Mouse (Mus musculus) kidney, postnatal 0 days (tissue): ENCODE measurements at regions not wholly inside any gene's neighbourhood (a gene's known extent, or its start where the extent isn't known, plus 50 kb on each side); places are given as distances from the start of the nearest gene placed in this dataset.

Experiments used
- ATAC-seq: fragments of 200-750 bp; cut with Nextera tagmentation; replicated peaks from 2 replicates; pipeline ENCODE4 v1.8.0; 2017; ENCODE audit warnings: low read depth, moderate number of reproducible peaks, moderate TSS enrichment, moderate library complexity; ENCODE audit not compliant: low FRiP score
- DNase-seq: peaks from one replicate; pipeline ENCODE4 v3.0.0-alpha.2; 2016; ENCODE audit warnings: low spot score
- H3K27ac ChIP-seq: fragments of 300-500 bp; sonication (generic); 2 replicates; pipeline ENCODE4 v1.5.1; 2014; ENCODE audit warnings: mild to moderate bottlenecking
- H3K27me3 ChIP-seq: fragments of 300-500 bp; sonication (generic); 2 replicates; pipeline ENCODE4 v1.6.1; 2014; ENCODE audit warnings: low read length, mixed read lengths; ENCODE audit not compliant: insufficient read depth
- H3K36me3 ChIP-seq: fragments of 300-500 bp; sonication (generic); 2 replicates; pipeline ENCODE4 v1.6.1; 2014; ENCODE audit warnings: low read length, mixed read lengths; ENCODE audit not compliant: insufficient read depth
- H3K4me1 ChIP-seq: fragments of 300-500 bp; sonication (generic); replicated peaks from 2 replicates; pipeline ENCODE4 v1.6.1; 2014; ENCODE audit warnings: antibody characterized with exemption, low read length, mixed read lengths; ENCODE audit not compliant: insufficient read depth
- H3K4me2 ChIP-seq: fragments of 300-500 bp; sonication (generic); 2 replicates; pipeline ENCODE4 v1.6.1; 2014; ENCODE audit warnings: mild to moderate bottlenecking, low read length, moderate library complexity, mixed read lengths
- H3K4me3 ChIP-seq: fragments of 300-500 bp; sonication (generic); replicated peaks from 2 replicates; pipeline ENCODE4 v1.5.1; 2014; ENCODE audit warnings: low read depth, low read length
- H3K9ac ChIP-seq: fragments of 300-500 bp; sonication (generic); 2 replicates; pipeline ENCODE4 v1.6.1; 2014; ENCODE audit warnings: low read depth, low read length
- H3K9me3 ChIP-seq: fragments of 300-500 bp; sonication (generic); replicated peaks from 2 replicates; pipeline ENCODE4 v1.6.1; 2016; ENCODE audit warnings: low read length, inconsistent platforms, mixed read lengths
- CTCF ChIP-seq: IDR thresholded peaks from 2 replicates; pipeline ENCODE4 v1.5.1; 2016; ENCODE audit warnings: antibody characterized with exemption, low read depth, mild to moderate bottlenecking, moderate library complexity
- WGBS: fragments of 180-500 bp; shearing (Covaris S2); extraction: QIAGEN DNeasy Blood & Tissue Kit; methylation state at CpG from one replicate; pipeline ENCODE4 v1.1.7; 2014; 5-methylcytosine and 5-hydroxymethylcytosine counted together

DNA sequence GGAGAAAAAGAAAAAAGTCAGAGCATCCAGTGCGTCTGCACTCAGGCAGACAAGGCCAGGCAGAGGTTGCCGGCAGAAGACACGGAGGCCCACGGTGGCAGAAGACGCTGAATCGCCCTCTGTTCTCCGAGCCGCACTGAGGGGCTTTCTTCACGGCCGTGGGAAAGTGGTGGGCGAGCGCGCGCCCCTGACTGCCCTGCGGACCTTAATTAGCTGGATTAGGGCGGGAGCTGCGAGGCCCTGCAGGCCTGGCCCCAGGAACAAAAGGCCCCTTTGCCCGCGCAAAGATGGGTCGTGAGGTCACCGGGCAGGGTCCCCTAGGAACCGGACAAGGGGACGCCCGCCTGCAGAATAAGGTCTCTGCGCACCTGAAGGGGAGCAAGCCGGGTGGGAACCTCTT is 120.6 kb downstream of the Zfp36l2 start:
- ATAC-seq (no peak), DNase-seq (no peak)
- TF ChIP-seq CTCF = no peak
- Histone ChIP-seq H3K4me1 (no peaks in the 10 kb centered on the region), H3K9ac (no peak overlapping the region), H3K9me3 (no peaks in the 10 kb centered on the region), H3K36me3 (no peaks in the 10 kb centered on the region), H3K4me3 (no peak overlapping the region), H3K27ac (no peak overlapping the region), H3K4me2 (no peak overlapping the region), H3K27me3 (no peaks in the 10 kb centered on the region)
- 74% methylated on average over 26 of the region's 26 CpGs for WGBS

GRCm38 (mm10) chr17:84063791-84064190 is 124.0 kb downstream of the Zfp36l2 start:
- ATAC-seq (no peak), DNase-seq (no peak)
- Histone ChIP-seq H3K9me3 (no peaks in the 10 kb centered on the region), H3K27ac (no peak overlapping the region), H3K4me3 (no peak overlapping the region), H3K9ac (no peak overlapping the region), H3K4me1 (no peaks in the 10 kb centered on the region), H3K27me3 (no peaks in the 10 kb centered on the region), H3K4me2 (no peak overlapping the region), H3K36me3 (no peaks in the 10 kb centered on the region)
- 55% methylated on average over 7 of the region's 7 CpGs for WGBS
- no peak for TF ChIP-seq CTCF

GRCm38 (mm10) chr17:84061621-84062020 is 126.1 kb downstream of the Zfp36l2 start:
- ATAC-seq (no peak), DNase-seq (no peak)
- no peaks in the 10 kb centered on the region for H3K36me3 ChIP-seq
- H3K4me2 ChIP-seq = no peak overlapping the region
- H3K9ac ChIP-seq = no peak overlapping the region
- no peak overlapping the region for H3K4me3 ChIP-seq
- TF ChIP-seq CTCF = no peak
- H3K4me1 ChIP-seq = peaks cover 5% of the 10 kb centered on the region; the same call in 1 of the 2 replicates
- H3K27ac ChIP-seq = no peak overlapping the region
- no peaks in the 10 kb centered on the region for H3K27me3 ChIP-seq
- H3K9me3 ChIP-seq = no peaks in the 10 kb centered on the region
- 67% methylated on average over 6 of the region's 6 CpGs for WGBS

GRCm38 (mm10) chr17:84056469-84056868 is 131.3 kb downstream of the Zfp36l2 start:
- no peak for TF ChIP-seq CTCF
- Histone ChIP-seq H3K4me2 (no peak overlapping the region), H3K9me3 (no peaks in the 10 kb centered on the region), H3K36me3 (no peaks in the 10 kb centered on the region), H3K9ac (no peak overlapping the region), H3K4me3 (no peak overlapping the region), H3K4me1 (peaks cover 5% of the 10 kb centered on the region; the same call in 1 of the 2 replicates), H3K27me3 (no peaks in the 10 kb centered on the region), H3K27ac (peak overlapping the region; percentile 19; the same call in 1 of the 2 replicates)
- WGBS = 79% methylated on average over 4 of the region's 4 CpGs
- ATAC-seq (no peak), DNase-seq (no peak)

DNA sequence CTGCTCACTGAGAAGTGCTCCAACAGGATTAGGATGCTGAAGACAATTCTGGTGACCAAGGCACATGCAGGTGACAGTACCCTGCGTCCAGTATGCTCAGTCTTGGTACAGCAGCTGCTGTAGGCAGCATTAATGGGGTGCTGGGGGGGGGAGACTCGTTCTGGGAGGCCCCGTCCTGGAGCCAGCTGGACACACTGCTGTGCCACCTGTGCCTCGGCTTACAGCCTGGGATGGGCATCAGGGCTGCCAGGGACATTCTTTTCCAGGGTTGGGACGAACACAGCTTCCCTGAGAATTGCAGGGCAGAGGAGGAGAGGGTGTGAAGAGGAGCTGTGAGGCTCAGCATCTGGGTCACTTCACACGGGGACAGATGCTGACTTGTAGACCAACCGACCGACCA is 135.3 kb downstream of the Zfp36l2 start:
- Histone ChIP-seq H3K36me3 (no peaks in the 10 kb centered on the region), H3K9ac (no peak overlapping the region), H3K4me2 (no peak overlapping the region), H3K4me3 (no peak overlapping the region), H3K9me3 (no peaks in the 10 kb centered on the region), H3K4me1 (peaks cover 5% of the 10 kb centered on the region), H3K27me3 (no peaks in the 10 kb centered on the region), H3K27ac (no peak overlapping the region)
- DNase-seq (no peak), ATAC-seq (no peak)
- TF ChIP-seq CTCF = no peak
- WGBS = 73% methylated on average over 8 of the region's 8 CpGs

- no peak overlapping the region for H3K4me2 ChIP-seq
- no peak for DNase-seq
- H3K4me3 ChIP-seq = no peak overlapping the region
- no peak for TF ChIP-seq CTCF
- ATAC-seq = no peak
- H3K27ac ChIP-seq = no peak overlapping the region
- H3K9me3 ChIP-seq = no peaks in the 10 kb centered on the region
- H3K4me1 ChIP-seq = no peaks in the 10 kb centered on the region; the same call in 1 of the 2 replicates
- WGBS = 76% methylated on average over 9 of the region's 9 CpGs
- H3K27me3 ChIP-seq = no peaks in the 10 kb centered on the region
- no peak overlapping the region for H3K9ac ChIP-seq
- no peaks in the 10 kb centered on the region for H3K36me3 ChIP-seq
These were observed 136.5 kb downstream of the Zfp36l2 start for GRCm38 (mm10) chr17:84051212-84051611.

DNA sequence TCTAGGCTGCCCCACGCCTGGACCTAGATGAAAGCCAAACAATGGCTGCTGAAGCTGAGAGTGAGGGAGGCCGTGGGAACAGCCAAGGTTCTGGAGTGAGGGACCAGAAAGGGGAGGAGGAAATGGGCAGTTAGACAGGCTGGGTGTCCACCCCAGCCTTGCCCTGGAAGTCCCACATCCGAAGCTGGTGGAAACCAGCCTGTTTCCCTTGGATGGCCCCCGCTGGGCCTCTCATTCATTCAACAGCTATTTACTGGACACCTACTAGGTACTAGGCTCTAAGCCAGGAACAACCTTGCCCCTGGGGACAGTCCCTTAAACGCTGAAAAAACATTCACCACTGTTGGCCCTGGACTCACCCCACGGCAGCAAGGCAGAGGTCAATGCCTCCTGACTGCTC is 139.2 kb downstream of the Zfp36l2 start:
- H3K27ac ChIP-seq = no peak overlapping the region
- H3K36me3 ChIP-seq = no peaks in the 10 kb centered on the region
- TF ChIP-seq CTCF = no peak
- peaks cover 11% of the 10 kb centered on the region; the same call in 1 of the 2 replicates for H3K4me1 ChIP-seq
- H3K9ac ChIP-seq = no peak overlapping the region
- H3K9me3 ChIP-seq = no peaks in the 10 kb centered on the region
- H3K4me2 ChIP-seq = no peak overlapping the region
- DNase-seq = no peak
- WGBS = 47% methylated on average over 6 of the region's 6 CpGs
- no peak overlapping the region for H3K4me3 ChIP-seq
- H3K27me3 ChIP-seq = no peaks in the 10 kb centered on the region
- ATAC-seq = no peak
